Mouse (Mus musculus) gastrocnemius, adult 2 months (tissue): Measurements from ENCODE around the gene Mast3. TPM values are rescaled to one million over a fixed set of nuclear protein-coding genes. Genes with fewer than 3 reads are reported as not detected.
"Not testable (repeated sequence)": the region's sequence is repeated elsewhere in the genome, so short reads cannot be mapped to it uniquely, and the experiment has no call there.

Experiments
- DNase-seq: peaks from one replicate; pipeline ENCODE4 v3.0.0; 2022
- H3K27ac ChIP-seq: fragments of 200-600 bp; 2 replicates; pipeline ENCODE4 v1.8.1; 2022; ENCODE audit warnings: mild to moderate bottlenecking
- H3K4me3 ChIP-seq: fragments of 200-600 bp; 2 replicates; pipeline ENCODE4 v1.8.1; 2022; ENCODE audit warnings: mild to moderate bottlenecking, moderate library complexity
- CTCF ChIP-seq: fragments of 200-600 bp; IDR thresholded peaks from 2 replicates; pipeline ENCODE4 v1.8.1; 2022; ENCODE audit warnings: antibody characterized with exemption, mild to moderate bottlenecking, moderate library complexity
- intact Hi-C: fragments of 180-260 bp; cut with DNase I; formaldehyde crosslinking; loops from one replicate; pipeline ENCODE4 v1.15.1; 2025
- total RNA-seq, 2 experiments: library from RNA; stranded (reverse); gene quantifications; 2 replicates each; pipeline ENCODE4 v1.2.3; 2021

Gene Mast3
- total RNA-seq, 2 experiments from 2014 or later, result 2.7 to 3.6 TPM

- peak; percentile 90 for DNase-seq
- intact Hi-C loops, result no loop called here
- Histone ChIP-seq H3K4me3 (no peak overlapping the region), H3K27ac (peak overlapping the region; percentile 94)
- TF ChIP-seq CTCF, result no peak
Measured at GRCm38 (mm10) chr8:70831517-70831916, 26.7 kb upstream of the Mast3 start.

GRCm38 (mm10) chr8:70827796-70828195 lies 22.9 kb upstream of the Mast3 start:
- no peak for TF ChIP-seq CTCF

DNA sequence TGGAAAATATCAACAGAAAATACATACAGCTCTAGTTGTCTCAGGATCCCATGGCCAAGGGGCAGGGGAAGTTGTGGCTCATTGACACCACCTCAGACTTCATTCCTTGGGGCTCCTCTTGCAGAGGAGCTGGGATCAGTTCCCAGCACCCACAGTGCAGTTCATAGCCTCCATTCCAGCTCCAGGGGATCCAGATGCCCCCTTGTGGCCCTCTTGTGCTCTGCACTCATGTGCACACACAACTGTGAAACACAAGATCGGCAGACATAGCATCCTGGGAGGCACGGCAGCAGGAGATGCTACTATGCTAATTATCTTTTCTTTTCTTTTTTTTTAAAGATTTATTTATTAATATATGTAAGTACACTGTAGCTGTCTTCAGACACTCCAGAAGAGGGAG lies 22.2 kb upstream of the Mast3 start:
- intact Hi-C loops, result no loop called here
- H3K4me3 ChIP-seq, result no peak overlapping the region
- peak overlapping the region; percentile 84 for H3K27ac ChIP-seq
- DNase-seq, result no peak
- peak; percentile 35 for TF ChIP-seq CTCF

More at GRCm38 (mm10) chr8:70827796-70828195, 22.9 kb upstream of the Mast3 start:
- intact Hi-C loops, result no loop called here
- no peak overlapping the region for H3K4me3 ChIP-seq
- no peak overlapping the region for H3K27ac ChIP-seq
- DNase-seq, result no peak

DNA sequence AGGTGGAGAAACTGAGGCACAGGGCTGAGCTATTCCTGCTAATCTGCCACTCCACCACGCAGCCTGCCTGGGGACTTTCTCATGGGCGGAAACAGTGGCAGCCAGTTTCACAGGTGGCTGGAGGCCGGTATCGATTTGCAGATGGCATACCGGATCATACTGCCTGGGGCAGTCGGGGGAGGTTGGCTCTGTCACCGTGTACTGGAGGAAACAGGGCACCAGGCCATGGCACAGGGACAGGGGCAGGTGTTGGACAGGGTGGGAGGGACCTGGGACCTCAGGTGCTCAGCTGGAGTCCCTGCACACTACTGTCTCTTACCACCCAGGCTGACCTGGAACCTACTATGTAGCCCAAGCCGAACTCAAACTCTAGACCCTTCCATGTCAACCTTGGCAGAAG lies 21.0 kb upstream of the Mast3 start:
- H3K4me3 ChIP-seq, result no peak overlapping the region
- H3K27ac ChIP-seq, result peak overlapping the region; percentile 84
- intact Hi-C loops, result no loop called here
- DNase-seq, result peak; percentile 79
- TF ChIP-seq CTCF, result no peak

DNA sequence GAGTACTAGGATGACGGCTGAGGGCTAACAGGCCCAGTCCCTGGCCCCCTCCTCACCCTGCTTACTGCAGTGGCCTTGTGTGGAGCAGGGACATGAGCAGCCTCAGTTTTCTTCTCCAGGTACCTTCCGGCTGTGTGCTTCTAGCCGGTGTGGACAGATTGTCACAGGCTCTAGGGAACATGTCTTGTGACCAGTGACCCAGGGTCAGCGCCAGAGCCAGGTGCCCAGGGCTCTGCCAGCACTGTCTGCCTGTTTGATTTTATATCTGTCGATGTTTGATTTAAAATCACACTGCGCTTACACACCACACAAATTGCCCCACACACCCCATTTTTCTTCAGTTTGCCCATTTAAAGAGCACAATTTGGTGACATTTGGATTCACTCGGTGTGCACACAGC lies 18.9 kb upstream of the Mast3 start:
- no peak for TF ChIP-seq CTCF
- intact Hi-C loops, result no loop called here

GRCm38 (mm10) chr8:70822594-70822993 lies 17.7 kb upstream of the Mast3 start:
- intact Hi-C loops, H3K4me3 ChIP-seq, DNase-seq: not testable (repeated sequence)
- peak overlapping the region; percentile 84 for H3K27ac ChIP-seq

More for the DNA sequence above, 18.9 kb upstream of the Mast3 start:
- peak; percentile 59 for DNase-seq
- peak overlapping the region; percentile 46 for H3K4me3 ChIP-seq
- peak overlapping the region; percentile 84 for H3K27ac ChIP-seq

- intact Hi-C loops, result loop anchor here (1.0 to 2.0 kb wide), 2 partner anchors 19 to 47 kb away; no protein-coding TSS in a partner anchor
- Histone ChIP-seq H3K4me3 (no peak overlapping the region; the same call in 1 of the 2 replicates), H3K27ac (peak overlapping the region; percentile 49)
- TF ChIP-seq CTCF, result no peak
- DNase-seq, result no peak
Measured at GRCm38 (mm10) chr8:70821992-70822391, 17.1 kb upstream of the Mast3 start.

- H3K27ac ChIP-seq, result peak overlapping the region; percentile 49
- TF ChIP-seq CTCF, result peak; percentile 97
- peak; percentile 81 for DNase-seq
- intact Hi-C loops, result loop anchor here (1.0 to 2.0 kb wide), 2 partner anchors 20 to 47 kb away; no protein-coding TSS in a partner anchor
- no peak overlapping the region; the same call in 1 of the 2 replicates for H3K4me3 ChIP-seq
Measured at GRCm38 (mm10) chr8:70821399-70821962, 16.6 kb upstream of the Mast3 start.

- TF ChIP-seq CTCF, result no peak
- intact Hi-C loops, result loop anchor here (2.0 kb wide), 1 partner anchor 48 kb away; no protein-coding TSS in a partner anchor
- DNase-seq, result peak; percentile 75
- Histone ChIP-seq H3K27ac (peak overlapping the region; percentile 74), H3K4me3 (peak overlapping the region; percentile 55)
Measured at GRCm38 (mm10) chr8:70820101-70820935, 15.5 kb upstream of the Mast3 start.

DNA sequence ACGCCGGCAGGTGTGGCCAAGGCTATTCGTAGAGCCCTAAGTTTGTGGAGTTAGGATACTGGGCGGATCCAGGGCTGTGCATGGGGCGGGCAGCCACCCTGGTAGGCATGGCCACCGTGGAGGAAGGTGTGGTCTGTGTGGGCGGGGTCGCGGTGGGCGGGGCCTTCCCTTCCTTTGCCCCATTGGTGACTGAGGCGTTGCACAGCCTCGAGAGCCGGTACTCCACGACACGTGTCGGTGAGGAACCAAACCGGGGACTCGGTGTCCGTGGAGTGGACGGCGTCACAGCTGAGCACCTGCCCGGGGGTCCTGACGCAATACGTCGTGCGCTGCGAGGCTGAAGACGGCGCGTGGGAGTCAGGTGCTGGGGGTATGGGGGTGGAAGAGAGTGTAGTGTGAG lies 11.8 kb upstream of the Mast3 start:
- Histone ChIP-seq H3K27ac (no peak overlapping the region), H3K4me3 (peak overlapping the region; percentile 49)
- DNase-seq, result peak; percentile 71
- intact Hi-C loops, result no loop called here
- TF ChIP-seq CTCF, result no peak

GRCm38 (mm10) chr8:70812885-70813284 lies 8.0 kb upstream of the Mast3 start:
- no peak for TF ChIP-seq CTCF
- intact Hi-C loops, result no loop called here
- no peak for DNase-seq
- no peak overlapping the region for H3K4me3 ChIP-seq
- H3K27ac ChIP-seq, result no peak overlapping the region

DNA sequence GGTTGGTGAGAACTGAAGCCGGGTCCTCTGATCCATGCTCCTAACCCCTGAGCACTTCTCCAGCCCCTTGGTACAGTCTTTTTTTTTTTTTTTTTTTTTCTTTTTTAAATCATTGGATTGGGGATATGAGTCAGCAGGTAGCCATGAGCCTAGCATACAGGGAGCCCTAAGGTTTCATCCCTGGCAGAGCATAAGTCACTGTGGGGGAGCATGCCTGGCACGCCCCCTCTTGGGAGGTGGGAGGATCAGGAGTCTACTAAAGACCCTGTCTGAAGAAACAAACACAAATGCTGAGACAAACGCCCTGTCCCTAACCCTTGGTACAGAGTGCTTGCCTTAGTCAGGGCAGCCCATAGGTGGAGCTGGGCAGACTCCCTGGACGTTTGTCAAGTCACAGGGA lies 7.2 kb upstream of the Mast3 start:
- H3K4me3 ChIP-seq, result no peak overlapping the region
- intact Hi-C loops, result no loop called here

DNA sequence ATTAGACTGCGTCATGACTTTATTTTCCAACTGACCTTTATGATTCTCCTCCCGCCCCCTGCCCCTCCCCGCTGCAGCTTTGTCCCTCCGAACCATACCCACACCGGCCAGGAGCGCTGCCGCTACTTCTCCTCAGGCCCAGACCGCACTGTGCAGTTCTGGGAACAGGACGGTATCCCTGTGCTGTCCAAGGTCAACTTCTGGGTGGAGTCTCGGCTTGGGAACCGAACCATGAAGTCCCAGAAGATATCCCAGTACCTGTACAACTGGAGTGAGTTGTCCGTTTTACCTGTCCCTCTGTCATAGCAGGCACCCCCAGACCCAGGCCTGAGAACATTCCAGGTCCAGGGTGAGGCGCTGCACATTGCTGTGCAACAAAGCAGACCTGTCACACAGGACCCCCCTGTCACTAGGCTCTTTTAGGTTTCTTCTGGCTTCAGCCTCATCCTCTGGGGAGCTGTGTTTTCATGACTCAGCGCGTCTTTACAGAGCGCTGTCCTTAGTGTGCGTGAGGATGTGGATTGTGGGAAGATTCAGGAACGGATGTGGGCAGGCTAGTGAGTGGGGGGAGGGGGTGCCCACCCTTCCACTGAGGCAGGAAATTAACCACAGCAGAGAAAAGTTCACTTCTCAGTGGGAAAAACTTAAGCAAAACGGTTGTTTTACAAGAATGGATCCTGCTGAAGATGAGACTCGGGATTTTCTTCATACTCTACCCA lies 6.3 kb upstream of the Mast3 start:
- H3K4me3 ChIP-seq, result no peak overlapping the region
- intact Hi-C loops, result no loop called here

More for the DNA sequence above, 7.2 kb upstream of the Mast3 start:
- DNase-seq, result no peak
- TF ChIP-seq CTCF, result no peak
- H3K27ac ChIP-seq, result no peak overlapping the region

More for the DNA sequence above, 6.3 kb upstream of the Mast3 start:
- no peak for DNase-seq
- H3K27ac ChIP-seq, result no peak overlapping the region
- no peak for TF ChIP-seq CTCF
